Mouse (Mus musculus): Measurements from ENCODE around the gene Eid1. TPM values are rescaled to one million over a fixed set of nuclear protein-coding genes. Genes with fewer than 3 reads are reported as not detected.
A peak's percentile ranks its signal among the peaks of the same experiment; 100 is the strongest.

Gene Eid1
- polyA plus RNA-seq, 1 experiment: 276 TPM

DNA sequence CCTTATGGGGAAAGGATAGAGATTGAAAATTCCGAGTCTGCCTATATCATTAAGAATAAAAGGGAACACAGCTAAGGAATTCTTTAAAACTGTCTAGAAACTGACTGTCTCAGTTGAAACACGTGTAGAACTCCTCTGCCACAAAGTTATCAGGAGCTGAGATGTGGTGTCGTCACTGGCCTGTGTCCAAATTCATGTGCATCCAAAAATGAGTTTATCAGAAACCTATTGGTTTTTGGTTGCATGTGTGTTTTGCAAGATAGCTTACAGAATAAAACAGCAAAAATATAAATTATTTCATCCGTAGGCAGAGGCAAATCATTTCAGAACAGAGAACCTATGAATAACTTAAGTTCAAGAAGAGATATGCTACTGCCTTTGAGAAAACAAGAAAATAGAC lies 6.2 kb upstream of the Eid1 start:
- TF ChIP-seq CTCF (IDR thresholded peaks at IDR 0.05; ENCODE audit: low read depth, low read length) (no peak), POLR2A (IDR thresholded peaks at IDR 0.05; ENCODE audit: borderline replicate concordance, low read depth, low read length) (no peak)
- Histone ChIP-seq H3K4me1 (ENCODE audit: control insufficient read depth, insufficient read depth, low read length) (peaks cover 43% of the 10 kb centered on the region), H3K4me3 (ENCODE audit: insufficient read depth, low read length) (no peak overlapping the region), H3K27ac (ENCODE audit: insufficient read depth, low read depth, low read length) (peak overlapping the region; percentile 53)

DNA sequence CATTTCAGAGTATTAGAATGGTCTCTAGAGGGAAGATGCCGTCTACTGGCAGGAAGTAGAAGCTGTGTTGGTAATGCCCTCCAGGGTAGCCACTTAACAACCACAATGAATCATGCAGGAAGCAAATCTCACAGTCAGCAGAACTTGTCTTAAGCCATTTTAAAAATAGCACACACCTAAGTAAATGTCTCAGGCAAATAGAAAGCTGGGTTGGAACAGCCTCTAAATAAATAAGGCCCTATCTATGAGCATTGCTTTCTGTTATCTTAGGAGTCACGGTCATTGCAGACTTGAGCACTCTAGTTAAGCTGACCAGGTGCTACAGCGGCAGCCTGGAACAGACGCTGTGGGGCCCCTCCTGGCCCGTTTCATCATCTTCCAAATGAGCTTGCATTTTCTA lies 5.7 kb upstream of the Eid1 start:
- Histone ChIP-seq H3K4me3 (ENCODE audit: insufficient read depth, low read length) (peak overlapping the region; percentile 16; the same call in 1 of the 2 replicates), H3K27ac (ENCODE audit: insufficient read depth, low read depth, low read length) (peak overlapping the region; percentile 88), H3K4me1 (ENCODE audit: control insufficient read depth, insufficient read depth, low read length) (peaks cover 44% of the 10 kb centered on the region)
- TF ChIP-seq CTCF (IDR thresholded peaks at IDR 0.05; ENCODE audit: low read depth, low read length) (no peak), POLR2A (IDR thresholded peaks at IDR 0.05; ENCODE audit: borderline replicate concordance, low read depth, low read length) (no peak)

DNA sequence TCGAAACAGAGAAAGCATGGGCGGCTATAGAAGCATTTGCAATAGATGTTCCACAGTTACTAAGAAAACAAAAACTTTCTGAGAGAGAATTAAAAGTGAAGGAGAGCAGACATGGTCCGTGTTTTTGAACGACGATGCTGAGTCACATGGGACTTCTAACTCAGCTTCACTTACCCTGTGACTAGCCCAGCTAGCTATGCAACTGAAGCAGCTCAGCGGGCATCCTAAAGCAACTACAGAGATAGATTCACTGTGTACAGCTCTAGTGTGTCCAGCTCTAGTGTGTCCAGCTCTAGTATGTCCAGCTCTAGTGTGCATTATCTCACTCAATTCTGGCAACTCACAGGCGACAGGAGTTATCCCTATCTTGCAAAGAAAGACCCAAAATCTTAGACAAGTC lies 5.2 kb upstream of the Eid1 start:
- H3K27ac ChIP-seq (ENCODE audit: insufficient read depth, low read depth, low read length): peak overlapping the region; percentile 88
- peaks cover 39% of the 10 kb centered on the region for H3K4me1 ChIP-seq (ENCODE audit: control insufficient read depth, insufficient read depth, low read length)
- H3K4me3 ChIP-seq (ENCODE audit: insufficient read depth, low read length): no peak overlapping the region
- TF ChIP-seq POLR2A (IDR thresholded peaks at IDR 0.05; ENCODE audit: borderline replicate concordance, low read depth, low read length) (no peak), CTCF (IDR thresholded peaks at IDR 0.05; ENCODE audit: low read depth, low read length) (no peak)

DNA sequence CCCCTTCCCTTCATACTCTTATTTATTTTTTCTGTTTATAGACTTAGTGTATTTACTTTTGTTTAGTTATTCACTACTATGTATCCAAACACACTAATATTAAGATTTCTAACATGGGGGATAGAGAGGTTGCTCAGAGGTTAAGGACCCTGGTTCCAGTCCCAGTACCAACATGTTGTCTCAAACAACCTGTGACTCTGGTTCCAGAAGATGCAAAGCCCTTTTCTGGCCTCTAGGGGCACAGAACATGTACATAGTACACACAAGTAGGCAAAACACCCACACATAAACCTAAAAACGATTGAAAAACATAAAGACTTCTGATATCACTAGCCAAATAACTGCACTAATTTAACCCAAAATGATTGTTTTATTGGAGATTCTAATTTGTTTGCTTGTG lies 2.0 kb upstream of the Eid1 start:
- TF ChIP-seq POLR2A (IDR thresholded peaks at IDR 0.05; ENCODE audit: borderline replicate concordance, low read depth, low read length) (no peak), CTCF (IDR thresholded peaks at IDR 0.05; ENCODE audit: low read depth, low read length) (no peak)
- H3K27ac ChIP-seq (ENCODE audit: insufficient read depth, low read depth, low read length): peak overlapping the region; percentile 73
- H3K4me3 ChIP-seq (ENCODE audit: insufficient read depth, low read length): no peak overlapping the region
- peaks cover 32% of the 10 kb centered on the region for H3K4me1 ChIP-seq (ENCODE audit: control insufficient read depth, insufficient read depth, low read length)

DNA sequence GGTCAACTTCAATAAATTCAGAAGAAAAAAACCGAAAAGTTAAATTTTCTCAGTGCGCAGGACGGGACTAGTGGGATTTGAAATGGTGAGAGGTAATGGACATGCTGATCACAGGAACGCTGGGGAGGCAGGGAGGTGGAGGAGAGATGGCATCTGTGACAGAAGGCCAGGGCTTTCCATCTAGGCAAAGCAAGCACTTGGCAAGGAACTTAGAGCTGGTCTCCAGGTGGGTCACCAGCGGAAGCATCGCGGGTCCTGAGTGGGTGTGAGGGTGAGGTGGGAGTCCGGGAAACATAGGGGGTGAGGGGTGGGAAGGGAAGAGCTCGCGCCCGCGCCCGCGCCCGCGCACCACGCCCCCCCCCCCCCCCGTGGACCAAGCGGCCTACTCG lies 333 bp upstream of the Eid1 start:
- Histone ChIP-seq H3K4me3 (ENCODE audit: insufficient read depth, low read length) (peak overlapping the region; percentile 89), H3K27ac (ENCODE audit: insufficient read depth, low read depth, low read length) (peak overlapping the region; percentile 47), H3K4me1 (ENCODE audit: control insufficient read depth, insufficient read depth, low read length) (peaks cover 27% of the 10 kb centered on the region)
- TF ChIP-seq CTCF (IDR thresholded peaks at IDR 0.05; ENCODE audit: low read depth, low read length) (no peak), POLR2A (IDR thresholded peaks at IDR 0.05; ENCODE audit: borderline replicate concordance, low read depth, low read length) (no peak)

DNA sequence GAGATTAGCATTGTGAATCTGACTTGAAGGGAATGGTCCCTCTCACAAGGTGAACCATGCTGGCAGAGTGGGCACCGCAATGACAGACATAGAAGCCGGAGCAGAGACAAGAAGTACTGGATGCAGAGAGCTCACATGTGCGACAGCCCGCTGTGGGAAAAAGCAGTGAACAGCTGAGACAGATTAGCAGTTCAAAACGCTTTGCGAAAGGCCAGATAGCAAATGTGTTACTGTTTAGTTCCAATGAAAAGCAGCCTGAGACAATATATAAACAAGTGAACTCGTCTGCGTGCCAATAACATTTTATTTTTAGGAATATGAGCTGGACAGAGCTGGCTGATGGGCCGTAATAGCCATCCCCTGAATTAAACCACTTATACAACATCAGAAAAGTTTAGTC lies 8.9 kb downstream of the Eid1 start:
- Histone ChIP-seq H3K4me3 (ENCODE audit: insufficient read depth, low read length) (no peak overlapping the region), H3K27ac (ENCODE audit: insufficient read depth, low read depth, low read length) (no peak overlapping the region), H3K4me1 (ENCODE audit: control insufficient read depth, insufficient read depth, low read length) (peaks cover 10% of the 10 kb centered on the region)
- TF ChIP-seq CTCF (IDR thresholded peaks at IDR 0.05; ENCODE audit: low read depth, low read length) (no peak), POLR2A (IDR thresholded peaks at IDR 0.05; ENCODE audit: borderline replicate concordance, low read depth, low read length) (no peak)

DNA sequence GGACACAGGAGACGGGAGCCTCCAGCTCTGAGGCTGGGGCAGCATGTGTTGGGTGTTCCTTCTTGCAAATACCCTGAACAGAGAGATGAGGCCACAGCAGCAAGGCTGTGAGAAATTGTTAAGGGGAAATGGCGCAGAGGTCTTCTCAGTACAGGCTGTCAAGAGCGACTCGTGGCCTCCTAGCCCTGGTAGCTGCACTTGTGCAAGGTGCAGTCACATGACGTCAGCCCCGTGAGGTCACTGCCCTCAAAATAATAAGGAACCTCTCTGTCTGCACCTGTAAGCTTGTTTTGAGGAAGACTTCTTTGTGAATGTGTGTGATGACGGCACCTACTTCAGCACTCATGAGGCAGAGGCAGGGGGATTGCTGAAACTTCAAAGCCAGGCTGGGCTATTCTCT lies 11.0 kb downstream of the Eid1 start:
- Histone ChIP-seq H3K4me1 (ENCODE audit: control insufficient read depth, insufficient read depth, low read length) (peaks cover 6% of the 10 kb centered on the region), H3K27ac (ENCODE audit: insufficient read depth, low read depth, low read length) (no peak overlapping the region), H3K4me3 (ENCODE audit: insufficient read depth, low read length) (no peak overlapping the region)
- TF ChIP-seq CTCF (IDR thresholded peaks at IDR 0.05; ENCODE audit: low read depth, low read length) (no peak), POLR2A (IDR thresholded peaks at IDR 0.05; ENCODE audit: borderline replicate concordance, low read depth, low read length) (no peak)

DNA sequence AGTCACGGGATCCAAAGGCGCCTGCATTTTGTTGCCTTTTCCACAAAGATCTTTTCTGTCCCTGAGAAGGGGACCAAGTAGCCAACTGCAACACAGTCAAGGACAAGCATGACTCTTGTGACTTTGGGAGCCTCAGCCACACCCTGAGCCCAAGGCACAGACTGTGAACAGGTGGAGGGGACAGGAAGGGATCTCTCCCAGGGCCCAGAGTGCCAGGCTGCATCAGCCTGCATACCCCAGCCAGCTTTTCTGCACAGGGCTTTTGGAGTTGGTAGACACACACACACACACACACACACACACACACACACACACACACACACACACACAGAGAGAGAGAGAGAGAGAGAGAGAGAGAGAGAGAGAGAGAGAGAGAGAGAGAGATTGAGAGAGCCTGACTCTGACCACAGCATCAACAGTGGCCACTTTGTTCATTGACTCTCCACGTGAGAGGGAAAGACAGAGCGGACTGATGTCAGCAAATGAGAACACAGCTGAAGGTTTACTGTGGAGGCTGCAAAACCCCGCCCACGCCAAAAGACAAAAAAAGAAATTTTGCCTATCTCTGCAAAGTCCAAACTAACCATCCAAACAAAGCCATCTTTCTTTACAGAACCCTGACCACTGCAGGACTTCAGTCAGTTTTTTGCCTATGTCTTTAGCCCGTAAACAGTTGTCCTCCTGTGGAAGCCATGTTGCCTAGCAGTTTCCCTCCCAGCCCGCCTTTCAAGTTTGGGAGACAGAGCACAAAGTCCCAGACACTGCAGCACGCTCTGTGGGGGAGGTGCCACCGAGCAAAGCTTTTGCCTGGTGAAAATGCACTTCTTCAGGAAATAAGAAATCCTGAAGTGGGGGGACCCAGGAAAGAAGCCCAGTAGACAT lies 11.9 kb downstream of the Eid1 start:
- H3K4me3 ChIP-seq (ENCODE audit: insufficient read depth, low read length): no peak overlapping the region
- no peak overlapping the region for H3K27ac ChIP-seq (ENCODE audit: insufficient read depth, low read depth, low read length)
- peaks cover 6% of the 10 kb centered on the region for H3K4me1 ChIP-seq (ENCODE audit: control insufficient read depth, insufficient read depth, low read length)
- no peak for TF ChIP-seq CTCF (IDR thresholded peaks at IDR 0.05; ENCODE audit: low read depth, low read length)
- no peak for TF ChIP-seq POLR2A (IDR thresholded peaks at IDR 0.05; ENCODE audit: borderline replicate concordance, low read depth, low read length)

DNA sequence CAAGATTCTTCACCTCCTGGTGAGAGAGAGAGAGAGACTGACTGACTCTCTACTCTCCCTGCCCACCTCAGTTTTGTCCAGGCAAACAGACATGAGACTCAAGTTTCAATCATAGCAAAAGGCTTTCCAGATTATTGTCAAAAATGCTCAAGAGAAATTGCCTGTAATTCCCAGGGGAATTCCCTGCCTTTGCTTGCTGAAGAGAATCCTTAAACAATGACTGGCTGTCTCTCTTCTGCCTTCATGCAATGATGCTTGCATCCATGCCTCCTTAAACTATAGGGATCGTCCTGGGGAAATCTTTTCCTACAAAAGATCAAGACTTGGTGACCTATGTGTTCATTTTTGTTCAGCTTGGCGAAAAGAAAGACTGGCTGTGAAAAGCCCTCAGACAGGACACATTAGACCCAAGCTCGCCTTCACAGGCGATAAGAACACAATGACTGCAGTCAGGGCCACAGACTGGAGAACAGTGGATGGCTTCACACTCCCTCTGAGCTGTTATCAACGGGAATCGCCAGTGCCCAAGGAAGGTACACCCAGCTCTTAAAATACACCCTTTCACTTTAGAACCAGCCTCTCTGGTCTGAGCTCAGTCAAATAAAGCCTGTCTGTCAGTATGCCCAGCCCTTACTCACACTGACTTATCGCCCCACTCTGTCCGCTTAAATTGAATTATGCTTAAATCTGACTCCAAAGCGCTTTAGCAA lies 12.7 kb downstream of the Eid1 start:
- H3K27ac ChIP-seq (ENCODE audit: insufficient read depth, low read depth, low read length): no peak overlapping the region
- TF ChIP-seq POLR2A (IDR thresholded peaks at IDR 0.05; ENCODE audit: borderline replicate concordance, low read depth, low read length) (no peak), CTCF (IDR thresholded peaks at IDR 0.05; ENCODE audit: low read depth, low read length) (no peak)
- peaks cover 6% of the 10 kb centered on the region for H3K4me1 ChIP-seq (ENCODE audit: control insufficient read depth, insufficient read depth, low read length)
- no peak overlapping the region for H3K4me3 ChIP-seq (ENCODE audit: insufficient read depth, low read length)

DNA sequence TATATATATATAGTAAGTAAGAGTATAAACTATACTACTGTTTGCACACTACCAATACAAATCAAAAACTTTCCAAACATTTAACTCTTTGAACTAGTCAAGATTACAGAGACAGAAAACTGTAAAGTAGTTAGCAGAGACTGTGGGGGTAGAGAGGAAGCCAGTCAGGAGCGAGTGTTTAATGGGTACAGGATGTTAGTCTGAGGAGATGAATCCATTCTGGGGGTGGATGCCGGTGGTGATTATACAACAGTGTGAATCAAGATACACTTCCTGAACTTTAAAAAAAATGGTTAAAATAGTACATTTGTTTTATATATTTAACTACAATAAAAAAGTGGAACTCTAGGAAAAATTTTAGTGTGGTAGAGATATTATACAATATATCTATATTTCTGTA lies 19.1 kb downstream of the Eid1 start:
- Histone ChIP-seq H3K4me1 (ENCODE audit: control insufficient read depth, insufficient read depth, low read length) (peaks cover 14% of the 10 kb centered on the region), H3K27ac (ENCODE audit: insufficient read depth, low read depth, low read length) (no peak overlapping the region), H3K4me3 (ENCODE audit: insufficient read depth, low read length) (no peak overlapping the region)
- TF ChIP-seq POLR2A (IDR thresholded peaks at IDR 0.05; ENCODE audit: borderline replicate concordance, low read depth, low read length) (no peak), CTCF (IDR thresholded peaks at IDR 0.05; ENCODE audit: low read depth, low read length) (no peak)

All from bone marrow macrophage, adult 2 months (primary cell).